Mouse (Mus musculus) CD8-positive naive resting alpha-beta T cell, adult 2 months (primary cell): ENCODE measurements at regions not wholly inside any gene's neighbourhood (a gene's known extent, or its start where the extent isn't known, plus 50 kb on each side); places are given as distances from the start of the nearest gene placed in this dataset.

ENCODE experiments used
- DNase-seq, 2 experiments: peaks; one replicate each; pipeline ENCODE4 v3.0.0; 2022; ENCODE audit warnings: low read depth in 2 of 2, low spot score in 2 of 2

DNA sequence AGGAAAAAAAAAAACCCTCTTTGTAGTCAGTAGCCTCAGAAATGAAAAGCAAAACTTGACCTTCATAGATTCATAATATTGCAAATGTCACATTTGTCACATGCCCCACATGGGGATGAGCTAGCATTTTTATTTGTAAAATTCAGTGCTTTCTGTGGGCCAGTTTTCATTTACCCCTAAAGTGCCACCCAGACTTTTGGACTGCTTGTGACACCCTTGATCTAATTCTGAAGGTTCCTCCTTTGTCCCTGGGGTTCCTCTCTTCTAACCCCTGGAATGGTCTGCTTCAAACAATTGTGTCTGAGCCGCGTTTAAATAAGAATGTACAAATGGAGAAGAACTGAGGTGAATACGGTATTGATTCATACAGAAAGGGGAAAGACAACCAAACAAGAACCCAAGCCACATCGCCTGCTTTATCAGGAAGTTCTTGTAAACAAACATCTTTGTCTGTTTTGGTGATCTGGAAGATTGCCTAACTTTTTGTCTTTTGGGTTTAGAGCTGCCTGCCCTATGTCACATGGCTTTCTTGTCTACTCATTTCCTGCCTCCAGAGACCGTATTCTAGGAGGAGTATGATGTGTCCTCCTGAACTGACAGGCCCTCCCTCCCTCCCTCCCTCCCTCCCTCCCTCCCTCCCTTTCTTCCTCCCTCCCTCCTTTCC is 203.1 kb upstream of the Gm9833 start:
- DNase-seq: peak in 1 of 2 experiments; percentile 26

DNA sequence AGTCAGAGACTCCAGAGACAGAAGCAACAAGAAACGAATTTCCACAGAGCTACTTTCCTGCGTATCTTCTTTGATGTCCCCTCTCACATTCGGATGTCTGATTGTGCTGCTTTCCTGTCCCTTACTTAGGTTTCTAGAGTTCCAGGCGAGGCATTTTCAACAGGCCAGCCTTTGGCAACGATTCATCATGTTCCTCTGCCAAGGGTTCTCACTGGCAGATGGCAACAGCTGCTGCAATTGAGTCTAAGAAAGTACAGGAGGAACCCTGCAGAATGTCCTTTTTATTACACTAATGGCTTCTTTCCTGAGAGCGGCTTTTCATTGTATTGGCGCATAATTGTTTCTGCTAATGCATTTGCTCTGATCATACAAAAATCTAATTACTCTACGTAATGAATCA is 202.3 kb upstream of the Gm9833 start:
- DNase-seq: no peak

DNA sequence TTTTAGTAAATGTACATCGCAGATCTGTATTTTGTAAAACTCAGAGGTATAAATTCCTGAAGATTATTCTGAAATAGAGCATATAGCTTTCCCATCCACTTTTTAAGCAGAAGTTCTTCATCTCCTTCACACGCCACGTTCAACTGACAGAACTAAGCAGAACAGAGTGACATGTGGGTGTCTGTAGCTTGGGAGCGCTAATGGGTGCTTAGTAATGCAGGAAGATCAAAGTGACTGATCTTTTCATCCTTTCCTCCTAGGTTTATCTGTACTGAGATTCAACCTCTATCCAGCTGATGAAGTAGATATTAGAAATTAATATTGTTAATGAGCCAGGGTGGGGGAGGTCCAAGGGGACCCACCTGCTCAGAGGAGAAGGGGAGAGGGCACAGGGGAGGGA is 201.8 kb upstream of the Gm9833 start:
- no peak for DNase-seq

DNA sequence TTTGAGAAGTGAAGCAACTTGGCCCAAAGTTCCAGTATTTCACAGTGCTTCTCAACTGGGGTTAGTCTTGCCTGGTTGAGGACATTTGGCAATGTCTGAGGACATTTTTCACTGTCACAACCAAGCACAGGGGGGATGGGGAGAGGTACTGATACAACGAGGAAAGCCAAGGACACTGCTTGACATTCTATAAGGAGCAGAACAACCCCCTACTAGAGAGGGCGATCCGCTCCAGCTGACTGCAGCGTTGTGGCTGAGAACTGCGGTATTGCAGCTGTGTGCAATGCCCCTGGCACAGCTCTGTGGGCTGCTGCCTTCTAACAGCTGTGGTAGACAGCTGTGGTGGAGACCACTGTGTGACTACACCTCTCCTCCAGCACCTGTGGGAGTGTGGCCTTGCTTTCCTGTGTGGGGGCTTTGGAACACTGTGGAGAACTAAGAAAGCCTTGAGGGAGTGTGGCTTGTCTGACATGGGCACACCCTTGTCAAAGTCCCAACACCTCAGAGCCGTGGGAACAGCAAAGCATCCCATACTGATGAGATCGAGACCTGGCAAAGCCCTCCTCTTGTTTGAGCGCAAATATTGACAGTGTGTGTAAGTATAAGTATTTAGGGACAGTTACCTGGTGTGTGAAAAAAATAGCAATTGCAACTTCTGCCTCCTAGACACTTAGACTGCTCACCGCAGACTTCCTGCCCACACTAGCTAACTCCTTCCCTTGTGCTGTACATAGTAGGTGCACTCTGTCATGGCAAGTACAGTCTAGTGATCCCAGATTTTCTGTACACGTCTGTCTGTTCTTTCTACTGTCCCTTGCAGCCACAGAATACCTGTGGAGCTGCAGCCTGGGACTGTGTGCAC is 200.9 kb upstream of the Gm9833 start:
- peak; percentile 58 to 64 for DNase-seq

DNA sequence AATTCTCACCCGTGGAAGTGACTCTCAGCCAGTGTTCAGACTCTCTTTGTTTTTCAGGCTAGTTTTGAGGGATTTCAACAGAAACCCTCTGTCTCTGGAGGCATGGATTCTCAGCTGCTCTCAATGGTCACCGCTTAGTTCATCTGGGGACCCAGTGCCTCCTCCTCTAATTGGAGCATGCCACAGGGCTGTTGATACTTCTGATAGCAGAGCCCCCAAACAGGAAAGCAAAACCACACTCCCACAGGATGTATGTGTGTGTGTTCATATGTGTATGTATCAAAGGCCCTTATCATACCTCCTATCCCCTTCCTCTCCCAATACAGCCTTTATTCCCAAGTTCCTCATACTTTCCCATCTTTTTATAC is 200.3 kb upstream of the Gm9833 start:
- DNase-seq: peak in 1 of 2 experiments; percentile 34

DNA sequence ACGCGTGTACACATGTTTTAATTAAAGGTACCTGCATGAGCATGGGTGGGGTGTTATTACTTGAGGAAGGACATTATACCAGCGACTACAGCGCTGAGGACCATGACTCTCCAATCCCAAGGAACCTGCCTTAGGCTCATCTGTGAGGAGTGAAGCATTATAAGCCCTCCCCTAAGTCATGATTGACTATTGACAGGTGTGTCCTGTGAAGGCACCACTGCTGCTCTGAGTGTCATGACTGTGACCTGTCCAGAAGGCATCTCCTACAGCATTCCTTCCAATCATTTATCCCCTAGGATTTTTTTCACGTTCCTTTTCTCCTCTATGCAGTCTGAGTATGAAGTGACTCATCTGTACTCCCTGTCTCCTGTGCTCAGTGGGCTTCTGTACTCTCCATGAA is 199.9 kb upstream of the Gm9833 start:
- DNase-seq: no peak

DNA sequence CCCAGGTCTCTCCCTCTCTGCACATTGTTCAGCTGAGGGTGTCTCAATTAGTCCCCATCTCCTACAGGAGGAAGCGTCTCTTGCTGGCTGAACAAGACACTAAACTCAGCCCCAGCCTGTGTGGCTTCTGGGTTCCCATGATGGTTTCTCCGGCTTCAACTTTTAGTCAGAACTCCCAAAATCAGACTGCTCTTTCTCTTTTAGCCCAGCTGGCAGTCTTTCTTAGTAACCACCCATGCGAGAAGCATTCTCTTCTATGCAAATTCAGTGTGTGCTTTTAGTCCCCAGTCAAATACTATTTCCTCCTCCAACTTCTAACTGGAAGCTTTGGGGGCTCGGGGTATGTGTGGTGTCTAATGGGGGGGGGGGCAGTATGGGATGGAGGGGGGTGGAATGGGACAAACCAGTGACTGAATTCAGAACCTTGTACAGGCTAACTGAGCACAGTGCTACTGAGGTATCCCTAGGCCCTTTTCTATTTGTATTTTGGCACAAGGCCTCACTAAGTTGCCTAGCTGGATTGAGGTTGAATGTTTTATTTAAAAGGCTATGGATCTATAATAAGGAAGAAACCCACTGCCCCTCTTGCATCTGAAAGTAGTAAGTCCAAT is 194.9 kb upstream of the Gm9833 start:
- DNase-seq: no peak

DNA sequence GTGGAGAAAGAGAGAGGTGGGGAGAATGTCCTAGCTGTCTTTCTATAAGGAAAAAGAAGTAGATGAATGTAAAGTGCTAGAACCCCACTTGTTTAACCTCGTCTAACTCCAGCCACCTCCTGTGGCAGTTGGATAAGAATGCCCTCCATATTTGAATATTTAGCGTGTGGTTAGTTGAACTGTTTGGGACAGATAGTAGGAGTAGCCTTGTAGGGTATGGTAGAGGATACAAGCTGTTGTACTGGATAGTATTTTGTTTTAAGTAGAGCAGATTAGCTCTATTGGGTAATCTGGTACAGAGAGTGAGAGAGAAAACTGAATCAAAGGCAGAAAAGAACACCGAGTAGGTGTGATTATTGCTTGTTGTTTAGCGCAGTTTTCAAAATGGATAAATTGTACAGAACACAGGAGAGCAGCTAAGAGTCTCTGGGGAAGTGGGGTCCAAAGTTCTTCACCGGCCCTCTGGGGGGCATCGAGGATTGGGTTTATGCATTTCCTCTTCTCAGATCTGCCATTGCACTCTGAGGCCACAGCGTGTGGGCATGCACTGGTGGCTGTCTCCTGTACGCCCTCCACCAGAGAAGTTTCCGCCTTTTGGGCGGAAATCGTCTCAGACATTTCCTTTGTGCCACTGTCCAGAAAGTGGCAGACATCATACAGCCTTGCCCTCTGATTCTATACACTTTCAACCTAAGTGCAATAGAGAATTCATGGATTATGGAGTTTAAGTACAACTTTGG is 192.3 kb upstream of the Gm9833 start:
- no peak for DNase-seq

DNA sequence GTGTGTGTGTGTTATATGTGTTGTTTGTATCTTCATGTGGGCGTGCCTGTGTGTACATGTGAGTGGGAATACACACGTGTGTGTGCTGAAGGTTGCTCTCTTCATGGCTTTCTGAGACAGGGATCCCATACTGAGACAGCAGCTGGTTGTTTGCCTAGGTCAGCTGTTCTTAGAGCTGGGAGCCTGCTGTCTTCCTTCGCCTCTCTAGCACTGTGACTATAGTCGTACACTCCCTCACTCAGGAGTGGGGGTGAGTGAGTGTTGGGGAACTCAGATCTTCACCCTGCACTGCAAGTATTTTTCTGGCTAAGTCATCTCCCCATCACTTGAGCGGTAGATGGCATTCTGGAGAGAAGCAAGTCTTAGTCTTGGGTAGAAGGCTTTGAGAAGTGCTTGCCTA is 191.6 kb upstream of the Gm9833 start:
- no peak for DNase-seq

DNA sequence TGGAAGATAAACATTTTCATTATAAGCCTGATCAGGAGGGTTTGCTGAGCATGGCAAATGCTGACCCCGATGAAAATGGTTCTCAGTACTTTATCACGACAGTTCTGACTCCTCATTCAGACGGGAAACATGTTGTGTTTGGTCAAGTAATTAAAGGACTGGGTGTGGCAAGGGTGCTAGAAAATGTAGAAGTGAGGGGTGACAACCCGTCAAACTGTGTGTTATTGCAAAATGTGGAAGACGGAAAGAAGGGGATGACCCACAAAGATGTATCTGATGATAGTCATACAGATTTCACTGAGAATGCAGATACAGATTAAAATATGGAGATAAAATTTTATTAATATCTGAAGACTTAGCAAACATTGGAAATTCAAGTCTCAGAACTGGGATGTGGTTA is 186.2 kb upstream of the Gm9833 start:
- no peak for DNase-seq

DNA sequence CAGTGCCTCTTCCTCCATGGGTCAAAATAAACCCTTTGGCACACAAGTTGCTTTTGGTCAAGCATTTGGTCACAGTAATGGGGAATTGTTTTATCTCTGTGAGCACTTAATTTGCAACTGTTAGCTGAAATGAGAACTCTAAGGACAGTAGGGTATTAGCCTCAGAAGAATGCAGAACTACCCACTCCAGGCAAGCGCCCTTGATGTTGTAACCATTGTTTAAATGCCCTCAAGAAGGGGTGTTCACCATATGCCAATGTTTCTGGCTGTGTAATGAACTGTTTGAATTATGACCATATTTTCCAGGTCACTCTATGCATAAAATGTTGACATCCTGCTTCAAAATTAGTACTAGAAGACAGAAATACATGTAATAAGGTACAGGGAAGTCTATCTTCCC is 174.6 kb upstream of the Gm9833 start:
- DNase-seq: no peak

DNA sequence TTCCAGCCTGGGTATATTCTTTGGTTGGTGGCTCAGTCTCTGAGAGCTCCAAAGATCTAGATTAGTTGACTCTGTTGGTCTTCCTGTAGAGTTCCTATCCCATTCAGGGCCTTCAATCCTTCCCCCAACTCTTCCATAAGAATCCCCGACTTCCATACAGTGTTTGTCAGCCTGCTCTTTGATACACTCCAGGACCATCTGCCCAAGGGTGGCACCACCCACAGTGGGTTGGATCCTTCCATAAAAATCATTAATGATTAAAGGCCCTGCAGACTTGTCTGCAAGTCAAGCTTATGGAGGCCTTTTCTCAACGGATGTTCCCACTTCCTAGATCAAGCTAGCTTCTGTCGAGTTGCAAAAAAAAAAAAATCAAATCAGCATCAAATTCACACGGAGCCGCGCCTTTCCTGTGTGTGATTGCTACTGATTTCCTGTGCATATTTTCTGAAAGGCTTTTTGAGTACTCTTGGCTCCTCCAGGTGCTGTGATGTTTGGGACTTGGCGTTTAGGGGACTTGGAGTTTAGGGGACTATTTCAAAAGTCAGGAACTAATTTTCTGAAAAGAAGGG is 171.3 kb upstream of the Gm9833 start:
- DNase-seq: no peak

DNA sequence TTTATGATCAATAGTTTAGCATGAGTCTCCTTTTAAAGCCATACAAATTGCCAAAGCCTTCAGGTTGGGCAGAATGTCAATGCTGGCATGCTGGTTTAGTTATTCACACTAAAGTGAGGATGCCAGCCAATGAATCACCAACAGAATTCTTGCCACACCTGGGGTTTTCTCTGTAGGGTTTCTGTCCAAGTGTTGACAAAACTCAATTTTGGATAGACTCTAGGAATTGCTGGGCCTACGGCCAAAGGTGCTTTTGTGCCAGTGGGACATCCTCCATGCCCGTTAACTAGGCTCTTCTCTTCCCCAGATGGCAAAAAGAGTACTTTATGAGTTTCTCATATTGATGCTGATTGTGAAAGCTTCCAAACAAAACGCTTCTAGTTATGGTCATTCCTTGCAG is 167.6 kb upstream of the Gm9833 start:
- DNase-seq: no peak

DNA sequence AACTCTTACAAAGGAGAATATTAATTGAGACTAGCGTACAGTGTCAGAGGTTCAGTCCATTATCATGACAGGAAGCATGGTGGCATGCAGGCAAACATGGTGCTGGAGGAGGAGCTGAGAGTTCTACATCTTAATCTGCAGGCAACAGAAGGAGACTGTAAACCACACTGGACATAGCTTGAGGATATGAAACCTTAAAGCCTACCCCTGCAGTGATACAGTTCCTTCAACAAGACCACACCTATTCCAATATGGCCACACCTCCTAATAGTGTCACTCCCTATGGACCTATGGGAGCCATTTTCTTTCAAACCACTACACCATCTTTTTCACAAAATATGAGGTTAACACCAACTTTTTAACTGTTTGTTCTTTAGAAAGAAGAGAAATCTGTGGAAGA is 166.2 kb upstream of the Gm9833 start:
- no peak for DNase-seq

DNA sequence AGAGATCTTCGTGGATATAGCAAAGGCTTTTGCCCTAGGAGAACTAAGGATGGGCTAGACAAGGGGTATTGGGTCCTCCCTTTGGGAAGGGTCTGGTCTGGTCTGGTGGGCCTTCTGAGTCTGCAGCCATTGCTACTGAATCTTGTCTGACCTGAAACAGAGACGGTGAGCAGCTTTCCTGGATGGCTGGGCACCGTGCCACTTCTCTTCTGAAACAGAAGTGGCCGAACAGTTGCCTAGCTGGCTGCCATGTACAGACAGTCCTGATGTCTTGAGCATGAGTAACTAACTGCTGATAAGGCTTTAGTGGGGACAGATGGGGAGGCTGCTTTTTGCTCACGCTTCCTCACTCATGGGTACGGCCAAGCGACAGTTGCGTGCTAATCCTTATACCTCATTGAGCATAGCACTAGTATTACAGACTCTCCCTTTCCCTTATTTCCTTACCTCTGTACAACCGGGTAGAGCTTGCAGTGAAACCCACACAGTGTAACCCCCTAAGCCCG is 165.3 kb upstream of the Gm9833 start:
- DNase-seq: no peak

DNA sequence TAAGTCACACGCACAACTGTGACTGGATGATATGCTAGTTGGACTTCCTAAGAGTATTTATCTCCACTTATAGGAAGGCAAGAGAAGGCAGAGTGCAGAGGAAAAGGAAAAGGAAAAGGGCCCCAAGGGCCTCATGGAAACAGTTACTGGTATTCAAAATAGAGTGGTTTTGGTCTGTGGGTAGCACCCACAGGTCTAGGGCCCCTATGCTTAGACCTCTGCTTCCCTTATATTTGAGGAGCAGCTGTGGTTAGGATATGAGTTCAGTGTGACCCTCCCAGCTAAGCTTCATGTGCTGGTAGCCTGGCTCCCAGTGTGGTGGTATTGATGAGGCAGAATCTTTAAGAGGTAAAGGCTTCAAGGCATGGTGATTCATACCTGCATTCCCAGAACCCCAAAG is 163.3 kb upstream of the Gm9833 start:
- DNase-seq: no peak

DNA sequence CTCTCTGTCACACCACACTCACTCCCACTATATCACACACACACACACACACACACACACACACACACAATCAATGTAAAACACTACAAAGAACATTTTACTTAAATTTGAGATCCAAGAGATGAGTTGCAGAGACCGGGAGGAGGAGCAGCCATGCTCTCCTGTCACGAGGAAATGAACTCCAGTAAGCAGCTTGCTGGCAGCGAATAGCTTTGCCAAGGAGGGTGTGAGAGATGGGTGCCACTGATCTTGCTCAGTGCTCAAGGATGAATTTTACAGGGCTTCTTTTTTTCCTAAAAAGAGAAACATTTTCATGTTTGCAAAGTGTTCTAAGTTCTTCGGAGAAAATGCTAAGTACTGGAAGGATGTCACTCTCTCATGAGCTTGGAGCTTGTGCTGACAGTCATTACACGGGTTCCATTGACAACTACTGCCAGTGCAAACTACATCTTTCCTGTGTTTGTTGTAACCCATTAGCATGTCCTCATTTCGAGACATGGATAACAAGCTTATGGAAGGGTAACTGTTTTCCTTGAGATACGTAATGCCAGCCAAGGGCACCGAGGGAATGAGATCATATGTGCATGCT is 151.0 kb upstream of the Gm9833 start:
- no peak for DNase-seq

DNA sequence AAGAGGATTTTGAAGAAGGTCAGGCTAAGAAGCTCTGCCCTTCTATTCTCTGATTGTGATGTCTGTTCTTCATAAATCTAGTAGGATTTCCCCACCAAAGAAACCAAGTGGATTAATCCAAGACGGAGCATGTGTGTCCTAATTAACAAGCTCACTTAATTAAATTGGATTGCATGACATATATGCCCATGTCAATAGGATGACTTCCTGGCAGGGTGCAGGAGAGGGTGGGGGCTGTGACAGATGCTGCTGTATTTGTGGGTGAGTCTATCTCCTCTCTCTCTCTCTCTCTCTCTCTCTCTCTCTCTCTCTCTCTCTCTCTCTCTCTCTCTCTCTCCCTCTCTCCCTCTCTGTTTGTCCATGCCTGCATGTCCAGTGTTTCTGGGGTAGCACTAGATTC is 149.3 kb upstream of the Gm9833 start:
- DNase-seq: no peak

DNA sequence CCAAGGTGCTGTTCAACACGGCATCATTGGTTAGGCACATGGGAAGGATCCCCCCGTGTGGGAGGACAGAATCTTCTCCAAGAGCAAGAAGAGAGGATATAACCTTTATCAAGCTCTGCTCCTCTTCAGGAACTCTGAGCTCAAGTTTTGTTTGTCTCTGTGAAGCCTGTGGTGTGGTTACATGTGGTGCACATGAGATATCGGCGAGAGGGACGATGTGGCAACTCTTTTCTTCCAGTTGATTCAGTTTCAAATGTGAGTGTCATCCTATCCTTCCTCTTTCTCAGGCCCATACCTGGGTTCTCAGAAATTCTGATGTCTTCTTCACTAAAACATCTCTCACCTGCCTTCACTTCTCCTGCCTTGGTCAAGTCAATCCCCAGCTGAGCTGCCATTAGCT is 145.3 kb upstream of the Gm9833 start:
- peak in 1 of 2 experiments; percentile 12 for DNase-seq

DNA sequence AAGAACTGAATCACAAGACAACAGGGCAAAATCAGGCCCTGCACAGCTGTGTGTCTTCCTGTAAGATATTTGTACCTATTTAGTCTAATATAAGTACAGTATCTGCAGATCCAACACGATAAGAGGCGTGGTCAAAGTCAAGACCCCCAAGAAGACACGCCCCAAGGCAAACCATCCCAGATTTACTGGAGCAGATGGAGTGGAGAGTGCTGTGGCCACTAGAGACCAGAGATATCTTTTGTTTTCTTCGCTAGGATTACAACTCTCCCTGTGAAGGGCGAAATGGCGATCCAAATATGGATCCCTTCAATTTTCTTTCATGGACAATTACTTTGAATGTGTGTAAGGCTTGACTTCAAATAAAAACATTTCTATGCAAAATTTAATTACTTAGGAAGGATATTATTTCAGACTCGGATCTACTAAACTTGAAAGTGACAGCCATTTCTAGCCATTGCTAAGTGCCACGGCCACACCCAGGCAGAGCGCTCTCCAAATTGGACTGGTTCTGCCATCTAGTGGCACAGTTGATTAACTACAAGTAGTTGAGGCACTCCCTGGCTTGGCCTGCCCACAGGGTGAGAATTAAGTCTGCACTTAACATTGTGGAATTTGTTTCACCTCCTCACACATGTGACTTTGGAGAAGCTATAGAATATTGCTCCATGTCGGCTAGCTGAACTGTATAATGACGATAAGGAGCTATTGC is 140.4 kb upstream of the Gm9833 start:
- peak; percentile 73 for DNase-seq
